Mouse (Mus musculus) liver, adult 2 months (tissue): ENCODE results near the gene Nup155. TPM values are rescaled to one million over a fixed set of nuclear protein-coding genes. Genes with fewer than 3 reads are reported as not detected.

ENCODE experiments used
- DNase-seq: peaks from one replicate; pipeline ENCODE4 v3.0.0-alpha.2; 2011; ENCODE audit warnings: low read depth, low spot score; ENCODE audit errors: extremely low read depth
- H3K27ac ChIP-seq: fragments of 200-500 bp; replicated peaks from 2 replicates; pipeline ENCODE4 v1.5.1; 2012; ENCODE audit warnings: low read depth, mild to moderate bottlenecking, control low read depth, inconsistent platforms, low read length; ENCODE audit not compliant: insufficient read depth
- H3K27me3 ChIP-seq: fragments of 200-500 bp; 2 replicates; pipeline ENCODE4 v1.6.1; 2012; ENCODE audit warnings: mild to moderate bottlenecking, moderate library complexity, low read length, inconsistent platforms; ENCODE audit not compliant: control insufficient read depth, insufficient read depth
- H3K36me3 ChIP-seq: fragments of 200-500 bp; 2 replicates; pipeline ENCODE4 v1.6.1; 2012; ENCODE audit warnings: low read length, inconsistent platforms; ENCODE audit not compliant: control insufficient read depth, insufficient read depth
- H3K4me1 ChIP-seq: fragments of 200-500 bp; 2 replicates; pipeline ENCODE4 v1.6.1; 2011; ENCODE audit warnings: low read length; ENCODE audit not compliant: control insufficient read depth, insufficient read depth
- H3K4me3 ChIP-seq: fragments of 200-500 bp; 2 replicates; pipeline ENCODE4 v1.5.1; 2011; ENCODE audit warnings: low read depth, mild to moderate bottlenecking, control low read depth, low read length, moderate library complexity; ENCODE audit not compliant: insufficient read depth
- H3K79me2 ChIP-seq: fragments of 200-500 bp; 2 replicates; pipeline ENCODE4 v1.6.1; 2012; ENCODE audit warnings: inconsistent platforms, mild to moderate bottlenecking, low read length, moderate library complexity; ENCODE audit not compliant: control insufficient read depth, insufficient read depth
- H3K9ac ChIP-seq: fragments of 200-500 bp; 2 replicates; pipeline ENCODE4 v1.6.1; 2012; ENCODE audit warnings: low read depth, mild to moderate bottlenecking, control low read depth, inconsistent platforms, low read length
- CTCF ChIP-seq: fragments of 200-500 bp; IDR thresholded peaks from 2 replicates; pipeline ENCODE4 v1.5.1; 2011; ENCODE audit warnings: low read depth, low read length, control low read depth
- POLR2A ChIP-seq: fragments of 200-500 bp; IDR thresholded peaks from 2 replicates; pipeline ENCODE4 v1.6.1; 2011; ENCODE audit warnings: low read length, control low read depth; ENCODE audit not compliant: insufficient read depth; ENCODE audit errors: extremely low read depth
- WGBS: fragments of 180-500 bp; shearing (Covaris S2); methylation state at CpG from one replicate; pipeline ENCODE4 v1.1.7; 2018; 5-methylcytosine and 5-hydroxymethylcytosine counted together
- polyA plus RNA-seq: library from polyadenylated mRNA; depleted of rRNA; stranded (reverse); fragments of >200 nt; gene quantifications from 2 replicates; pipeline ENCODE4 v1.2.3, GENCODE M21; 2012
- total RNA-seq: library from RNA; depleted of rRNA; stranded (reverse); fragments of >200 nt; gene quantifications from 2 replicates; pipeline ENCODE4 v1.2.3, GENCODE M21; 2014

Nup155 gene
- total and polyA plus RNA-seq, 2 experiments, result 6.3 to 14.9 TPM

- Histone ChIP-seq H3K27me3 (no peaks in the 10 kb centered on the region), H3K36me3 (peaks cover 30% of the 10 kb centered on the region), H3K79me2 (no peaks in the 10 kb centered on the region), H3K27ac (no peak overlapping the region), H3K4me3 (no peak overlapping the region), H3K9ac (no peak overlapping the region), H3K4me1 (no peaks in the 10 kb centered on the region)
- DNase-seq, result no peak
- WGBS, result 83% methylated on average over 1 of the region's 1 CpGs
- TF ChIP-seq CTCF (no peak), POLR2A (no peak)
These were observed 52.8 kb downstream of the Nup155 start for GRCm38 (mm10) chr15:8161841-8162240.

DNA sequence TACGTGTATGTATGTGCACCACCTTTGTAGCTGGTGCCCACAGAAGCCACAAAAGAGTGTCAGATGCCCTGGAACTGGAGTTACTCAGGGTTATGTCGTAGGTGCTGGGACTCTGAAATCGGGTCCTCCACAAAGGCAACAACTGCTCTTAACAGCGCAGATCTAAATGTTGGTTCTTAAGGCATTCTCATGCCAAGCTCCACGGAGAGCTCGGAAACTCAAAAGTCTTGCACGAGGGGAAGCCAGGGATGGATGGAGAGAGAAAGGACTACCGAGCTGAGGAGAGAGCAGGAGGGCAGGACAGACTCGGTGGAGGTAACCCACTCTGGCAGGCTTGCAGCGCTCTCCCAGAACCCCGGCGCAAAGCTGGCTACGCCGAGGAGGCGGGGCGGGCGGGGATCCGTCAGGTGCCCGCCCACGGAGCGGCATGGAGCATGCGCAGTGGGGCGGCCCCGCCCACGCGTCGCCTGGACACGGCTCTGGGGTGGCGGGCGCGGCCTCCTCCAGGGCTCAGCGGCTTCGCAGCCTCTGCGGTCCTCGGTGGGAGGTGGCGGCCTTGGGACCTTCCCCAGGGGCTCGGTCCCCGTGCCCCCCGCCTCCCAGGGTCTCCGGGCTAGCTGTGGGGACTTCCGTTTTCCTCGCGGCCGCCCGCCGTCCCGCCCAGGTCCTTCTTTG lies 59.7 kb downstream of the Nup155 start, which contains the start of gene Cplane1:
Gene Cplane1, plus strand, starts transcription at position 516 of the 675 bp plus-strand sequence.
- Histone ChIP-seq H3K27ac (peak within 1 kb of the TSS; percentile 4; the same call in 1 of the 2 replicates), H3K9ac (peak within 1 kb of the TSS; percentile 80), H3K79me2 (no peaks in the 10 kb centered on the region), H3K4me1 (no peaks in the 10 kb centered on the region), H3K36me3 (no peaks in the 10 kb centered on the region), H3K4me3 (peak within 1 kb of the TSS; percentile 84), H3K27me3 (no peaks in the 10 kb centered on the region)
- TF ChIP-seq POLR2A, result peak; percentile 49; the same call in 1 of the 2 replicates
- TF ChIP-seq CTCF, result no peak
- 1% methylated on average over 47 of the region's 47 CpGs for WGBS
- DNase-seq, result peak; percentile 67

DNA sequence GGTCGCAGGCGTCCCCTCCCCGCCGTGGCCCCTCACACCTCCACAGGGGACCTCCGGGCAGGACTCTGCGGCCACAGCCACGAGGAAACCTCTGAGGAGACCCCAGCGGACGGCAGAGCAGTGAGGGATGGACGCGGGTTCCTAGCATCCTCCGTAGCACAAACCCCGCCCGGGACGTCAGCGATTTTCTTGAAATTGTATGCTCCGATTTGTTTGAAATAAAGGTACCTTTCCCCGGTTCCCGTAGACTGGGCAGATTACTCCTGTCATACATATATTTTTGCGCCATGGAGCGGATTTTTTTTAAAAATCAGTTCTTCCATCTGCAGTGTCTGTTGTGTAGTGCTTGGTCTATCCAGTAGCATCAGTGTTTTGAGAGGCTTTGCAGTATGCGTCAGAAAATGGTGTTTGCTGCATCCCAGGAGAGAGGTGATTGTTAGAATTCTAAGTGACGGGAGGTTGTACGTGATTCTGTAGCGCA lies 60.2 kb downstream of the Nup155 start:
- Histone ChIP-seq H3K79me2 (no peaks in the 10 kb centered on the region), H3K4me1 (no peaks in the 10 kb centered on the region), H3K27me3 (no peaks in the 10 kb centered on the region), H3K36me3 (no peaks in the 10 kb centered on the region), H3K9ac (peak overlapping the region; percentile 80), H3K27ac (no peak overlapping the region), H3K4me3 (peak overlapping the region; percentile 84)
- no peak for TF ChIP-seq POLR2A
- no peak for TF ChIP-seq CTCF
- peak; percentile 15 for DNase-seq
- WGBS, result under 1% methylated on average over 25 of the region's 25 CpGs

DNA sequence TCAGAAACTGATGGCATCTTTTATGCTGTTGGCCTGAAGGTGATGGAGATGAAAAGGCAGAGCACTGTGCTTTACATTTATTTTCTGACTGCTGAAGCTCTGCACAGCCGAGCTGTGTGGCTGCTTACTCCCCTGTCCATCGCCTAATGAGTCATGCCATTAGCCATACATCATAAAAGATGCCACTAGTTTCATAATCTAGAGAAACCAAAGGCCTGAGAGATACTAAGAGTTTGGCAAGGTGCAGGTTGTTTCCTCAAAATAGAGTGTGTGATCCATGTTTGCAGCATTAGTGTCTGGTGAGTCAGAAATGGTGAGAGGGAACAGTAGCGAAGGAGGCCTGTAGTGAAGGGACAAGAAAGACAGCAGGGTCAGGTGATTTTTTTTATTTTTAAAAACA lies 80.5 kb downstream of the Nup155 start:
- Histone ChIP-seq H3K27ac (no peak overlapping the region), H3K79me2 (no peaks in the 10 kb centered on the region), H3K4me1 (no peaks in the 10 kb centered on the region), H3K9ac (no peak overlapping the region), H3K27me3 (no peaks in the 10 kb centered on the region), H3K4me3 (no peak overlapping the region), H3K36me3 (peaks cover 19% of the 10 kb centered on the region)
- 96% methylated on average over 3 of the region's 3 CpGs for WGBS
- DNase-seq, result no peak
- no peak for TF ChIP-seq CTCF
- TF ChIP-seq POLR2A, result no peak

DNA sequence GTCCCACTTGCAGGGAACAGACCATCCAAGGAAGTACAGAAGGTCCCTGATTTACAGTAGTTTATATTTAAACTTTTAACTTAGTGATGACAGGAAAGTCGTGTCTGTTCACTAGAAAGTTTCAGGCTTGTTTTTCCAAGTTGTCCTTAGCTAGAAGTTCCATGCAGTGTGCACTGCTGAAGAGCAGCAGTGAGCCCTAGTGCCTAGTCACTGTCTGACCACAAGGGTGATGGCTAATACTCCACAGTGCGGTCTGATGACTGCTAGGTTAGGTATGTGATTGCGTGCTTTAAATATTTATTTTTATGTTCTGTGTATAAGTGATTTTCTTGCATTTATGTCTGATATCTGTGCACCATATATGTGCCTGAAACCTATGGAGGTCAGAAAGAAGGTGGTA lies 81.4 kb downstream of the Nup155 start:
- no peak for DNase-seq
- WGBS, result 93% methylated on average over 3 of the region's 3 CpGs
- Histone ChIP-seq H3K9ac (no peak overlapping the region), H3K36me3 (peaks cover 19% of the 10 kb centered on the region), H3K4me1 (no peaks in the 10 kb centered on the region), H3K27ac (no peak overlapping the region), H3K79me2 (no peaks in the 10 kb centered on the region), H3K4me3 (no peak overlapping the region), H3K27me3 (no peaks in the 10 kb centered on the region)
- TF ChIP-seq CTCF (no peak), POLR2A (no peak)

DNA sequence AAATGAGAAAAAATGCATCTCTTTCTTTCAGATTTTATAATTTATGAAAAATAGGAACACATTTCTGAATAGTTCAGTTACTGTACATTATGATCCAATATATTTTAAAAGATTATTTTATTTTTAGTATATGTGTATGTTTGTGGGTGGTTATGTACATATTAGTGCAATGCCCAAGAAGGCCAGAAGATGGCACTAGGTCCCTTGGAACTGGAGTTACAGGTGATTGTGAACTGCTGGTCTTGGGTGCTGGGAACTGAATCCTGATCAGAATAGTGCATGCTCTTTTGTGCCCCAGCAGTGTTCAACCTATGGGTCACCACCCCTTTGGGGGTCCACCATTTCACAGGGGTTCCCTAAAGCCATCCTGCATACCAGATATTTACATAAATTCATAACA lies 91.2 kb downstream of the Nup155 start:
- DNase-seq, result peak; percentile 2
- no peaks in the 10 kb centered on the region for H3K4me1 ChIP-seq
- TF ChIP-seq CTCF, result peak; percentile 22; the same call in 1 of the 2 replicates
- no peak for TF ChIP-seq POLR2A
- no peak overlapping the region for H3K27ac ChIP-seq
- H3K4me3 ChIP-seq, result no peak overlapping the region
- H3K79me2 ChIP-seq, result no peaks in the 10 kb centered on the region
- H3K27me3 ChIP-seq, result no peaks in the 10 kb centered on the region
- H3K36me3 ChIP-seq, result peaks cover 10% of the 10 kb centered on the region; the same call in 1 of the 2 replicates
- no peak overlapping the region for H3K9ac ChIP-seq
